Mouse (Mus musculus) stomach, embryonic 16.5 days (tissue): ENCODE results near the gene Ap3d1. TPM values are rescaled to one million over a fixed set of nuclear protein-coding genes. Genes with fewer than 3 reads are reported as not detected.
A peak's percentile ranks its signal among the peaks of the same experiment; 100 is the strongest.

Source experiments
- ATAC-seq: fragments of 200-750 bp; cut with Nextera tagmentation; 2 replicates; pipeline ENCODE4 v1.8.0; 2017; ENCODE audit warnings: moderate number of reproducible peaks, moderate TSS enrichment; ENCODE audit not compliant: insufficient read depth, low FRiP score
- H3K27ac ChIP-seq: fragments of 300-500 bp; sonication (generic); 2 replicates; pipeline ENCODE4 v1.5.1; 2014; ENCODE audit warnings: low read length
- H3K27me3 ChIP-seq: fragments of 300-500 bp; sonication (generic); 2 replicates; pipeline ENCODE4 v1.6.1; 2014; ENCODE audit warnings: low read length, control low read depth, mixed read lengths; ENCODE audit not compliant: control insufficient read depth, insufficient read depth
- H3K36me3 ChIP-seq: fragments of 300-500 bp; sonication (generic); 2 replicates; pipeline ENCODE4 v1.6.1; 2014; ENCODE audit warnings: low read length; ENCODE audit not compliant: control insufficient read depth, insufficient read depth
- H3K4me1 ChIP-seq: fragments of 300-500 bp; sonication (generic); 2 replicates; pipeline ENCODE4 v1.6.1; 2014; ENCODE audit warnings: low read length, control low read depth, mixed read lengths; ENCODE audit not compliant: control insufficient read depth, insufficient read depth
- H3K4me2 ChIP-seq: fragments of 300-500 bp; sonication (generic); 2 replicates; pipeline ENCODE4 v1.6.1; 2014; ENCODE audit warnings: low read depth, low read length, mixed read lengths
- H3K4me3 ChIP-seq: fragments of 300-500 bp; sonication (generic); replicated peaks from 2 replicates; pipeline ENCODE4 v1.5.1; 2014; ENCODE audit warnings: mild to moderate bottlenecking, low read length
- H3K9ac ChIP-seq: fragments of 300-500 bp; sonication (generic); 2 replicates; pipeline ENCODE4 v1.6.1; 2014; ENCODE audit warnings: low read length
- H3K9me3 ChIP-seq: fragments of 300-500 bp; sonication (generic); replicated peaks from 2 replicates; pipeline ENCODE4 v1.6.1; 2016; ENCODE audit warnings: low read length, control low read depth; ENCODE audit not compliant: control insufficient read depth
- whole genome bisulfite sequencing: fragments of 180-500 bp; shearing (Covaris S2); extraction: QIAGEN DNeasy Blood & Tissue Kit; methylation state at CpG from one replicate; pipeline ENCODE4 v1.1.7; 2014; 5-methylcytosine and 5-hydroxymethylcytosine counted together
- polyA plus RNA-seq: library from polyadenylated mRNA; unstranded; fragments of >200 nt; fragmentation: Nextera tagmentation; extraction: Ambion mirVana; gene quantifications from 2 replicates; pipeline ENCODE4 v1.2.1, GENCODE M21; 2015

Ap3d1 gene
- polyA plus RNA-seq, 1 experiment from 2014 or later, result 66.3 TPM

DNA sequence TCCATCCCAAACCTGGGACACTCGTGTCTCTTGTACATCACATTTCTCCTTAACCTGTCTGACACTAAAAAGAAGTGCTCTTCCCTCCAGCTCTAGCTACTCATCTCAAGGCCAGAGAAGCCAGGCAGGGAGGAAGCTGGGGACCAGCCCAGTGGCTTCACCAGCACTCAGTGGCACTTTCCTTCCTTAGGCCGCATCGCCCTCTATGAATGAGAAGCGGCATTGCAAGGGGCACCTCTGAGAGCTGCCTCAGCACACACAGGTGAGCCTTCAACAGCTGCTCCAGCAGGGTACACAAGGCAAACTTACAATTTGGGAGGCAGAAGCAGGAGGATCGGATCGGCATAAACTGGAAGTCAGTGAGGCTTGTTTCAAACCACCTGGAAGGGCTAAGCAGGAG lies 57.9 kb downstream of the Ap3d1 start:
- H3K9me3 ChIP-seq, result no peaks in the 10 kb centered on the region
- H3K9ac ChIP-seq, result no peak overlapping the region
- no peak overlapping the region for H3K4me3 ChIP-seq
- 56% methylated on average over 6 of the region's 6 CpGs for WGBS
- peaks cover 9% of the 10 kb centered on the region for H3K4me1 ChIP-seq
- no peaks in the 10 kb centered on the region for H3K27me3 ChIP-seq
- 0 out of 2 replicates have a peak, but pooled peaks have one; percentile 34 for ATAC-seq
- no peak overlapping the region for H3K4me2 ChIP-seq
- no peak overlapping the region for H3K27ac ChIP-seq
- peaks cover 20% of the 10 kb centered on the region; the same call in 1 of the 2 replicates for H3K36me3 ChIP-seq

GRCm38 (mm10) chr10:80683647-80684046 lies 58.4 kb downstream of the Ap3d1 start:
- Histone ChIP-seq H3K27ac (no peak overlapping the region), H3K4me3 (no peak overlapping the region), H3K27me3 (no peaks in the 10 kb centered on the region), H3K4me2 (no peak overlapping the region), H3K9ac (no peak overlapping the region), H3K9me3 (no peaks in the 10 kb centered on the region), H3K36me3 (peaks cover 18% of the 10 kb centered on the region; the same call in 1 of the 2 replicates), H3K4me1 (peaks cover 14% of the 10 kb centered on the region)
- WGBS, result 88% methylated on average over 1 of the region's 1 CpGs
- no peak for ATAC-seq

GRCm38 (mm10) chr10:80682003-80682402 lies 60.1 kb downstream of the Ap3d1 start:
- Histone ChIP-seq H3K36me3 (peaks cover 17% of the 10 kb centered on the region; the same call in 1 of the 2 replicates), H3K27ac (no peak overlapping the region)
- 92% methylated on average over 6 of the region's 6 CpGs for WGBS

GRCm38 (mm10) chr10:80680260-80680696 lies 61.8 kb downstream of the Ap3d1 start:
- Histone ChIP-seq H3K4me3 (no peak overlapping the region), H3K9me3 (no peaks in the 10 kb centered on the region), H3K9ac (no peak overlapping the region), H3K27me3 (no peaks in the 10 kb centered on the region), H3K4me1 (peaks cover 32% of the 10 kb centered on the region), H3K36me3 (peaks cover 5% of the 10 kb centered on the region; the same call in 1 of the 2 replicates), H3K4me2 (no peak overlapping the region), H3K27ac (peak overlapping the region; percentile 100)
- ATAC-seq, result no peak
- WGBS, result 84% methylated on average over 2 of the region's 2 CpGs

More at GRCm38 (mm10) chr10:80682003-80682402, 60.1 kb downstream of the Ap3d1 start:
- no peak for ATAC-seq
- Histone ChIP-seq H3K4me1 (peaks cover 31% of the 10 kb centered on the region), H3K9me3 (no peaks in the 10 kb centered on the region), H3K4me2 (no peak overlapping the region), H3K27me3 (no peaks in the 10 kb centered on the region), H3K4me3 (no peak overlapping the region), H3K9ac (no peak overlapping the region)

- no peak for ATAC-seq
- Histone ChIP-seq H3K4me1 (peaks cover 33% of the 10 kb centered on the region), H3K4me2 (no peak overlapping the region), H3K9me3 (no peaks in the 10 kb centered on the region), H3K36me3 (no peaks in the 10 kb centered on the region), H3K27me3 (no peaks in the 10 kb centered on the region), H3K27ac (peak overlapping the region; percentile 100), H3K9ac (peak overlapping the region; percentile 1; the same call in 1 of the 2 replicates), H3K4me3 (no peak overlapping the region)
- WGBS, result 63% methylated on average over 9 of the region's 9 CpGs
Measured at GRCm38 (mm10) chr10:80679556-80680259, 62.4 kb downstream of the Ap3d1 start.

GRCm38 (mm10) chr10:80678601-80679377 lies 63.3 kb downstream of the Ap3d1 start:
- peak overlapping the region; percentile 62; the same call in 1 of the 2 replicates for H3K9ac ChIP-seq
- H3K4me3 ChIP-seq, result no peak overlapping the region
- no peaks in the 10 kb centered on the region for H3K27me3 ChIP-seq
- no peaks in the 10 kb centered on the region for H3K9me3 ChIP-seq
- H3K36me3 ChIP-seq, result no peaks in the 10 kb centered on the region
- H3K4me1 ChIP-seq, result peaks cover 42% of the 10 kb centered on the region
- H3K4me2 ChIP-seq, result peak overlapping the region; percentile 90; the same call in 1 of the 2 replicates
- 55% methylated on average over 7 of the region's 10 CpGs for WGBS
- H3K27ac ChIP-seq, result peak overlapping the region; percentile 100
- no peak for ATAC-seq

- H3K36me3 ChIP-seq, result no peaks in the 10 kb centered on the region
- no peaks in the 10 kb centered on the region for H3K27me3 ChIP-seq
- peak within 1 kb of the TSS; percentile 90 for H3K4me2 ChIP-seq
- peaks cover 50% of the 10 kb centered on the region for H3K4me1 ChIP-seq
- ATAC-seq, result peak; percentile 66
- H3K9me3 ChIP-seq, result no peaks in the 10 kb centered on the region
- peak within 1 kb of the TSS; percentile 100 for H3K27ac ChIP-seq
- WGBS, result 6% methylated on average over 8 of the region's 8 CpGs
- peak within 1 kb of the TSS; percentile 77 for H3K9ac ChIP-seq
- peak within 1 kb of the TSS; percentile 98 for H3K4me3 ChIP-seq
Measured at GRCm38 (mm10) chr10:80677942-80678436, 64.1 kb downstream of the Ap3d1 start, which contains the start of gene Mknk2. Gene Mknk2, minus strand, starts transcription at chr10:80678112.

DNA sequence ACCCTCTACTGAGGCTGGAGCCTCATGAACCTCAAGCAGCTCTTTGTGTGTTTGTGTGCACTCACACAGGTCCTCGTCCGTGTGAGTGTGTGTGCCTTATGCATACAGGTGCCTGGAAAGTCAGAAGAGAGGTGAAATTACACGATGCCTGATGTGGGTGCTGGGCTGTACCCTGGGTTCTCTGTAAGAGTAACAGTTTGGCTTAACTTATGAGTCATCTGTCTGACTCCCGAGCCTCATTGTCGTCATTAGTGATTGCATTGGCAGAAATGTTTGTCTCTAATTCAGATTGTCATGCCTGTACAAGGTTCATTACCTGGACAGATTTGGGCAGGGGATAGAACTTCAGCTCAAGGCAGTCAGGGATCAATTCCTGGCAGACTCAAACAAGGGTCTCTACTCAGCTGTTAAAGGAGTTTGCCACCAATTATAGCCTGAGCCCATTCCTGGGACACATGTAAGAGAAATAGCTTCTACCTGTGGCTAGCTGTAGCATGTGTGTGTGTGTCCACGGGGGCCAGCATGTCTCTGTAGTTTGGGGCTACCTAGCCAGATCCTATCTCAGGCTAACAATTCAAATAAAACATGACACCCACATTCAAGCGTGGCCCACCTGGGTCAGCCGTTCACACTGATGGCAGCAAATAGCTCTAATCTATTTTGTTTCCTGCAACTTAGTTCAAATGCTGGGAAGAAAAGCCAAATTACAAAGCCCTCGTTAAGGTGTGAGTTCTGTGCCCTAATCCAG lies 64.8 kb downstream of the Ap3d1 start:
- no peak for ATAC-seq
- peak overlapping the region; percentile 100 for H3K27ac ChIP-seq
- H3K27me3 ChIP-seq, result no peaks in the 10 kb centered on the region
- H3K36me3 ChIP-seq, result no peaks in the 10 kb centered on the region
- H3K4me2 ChIP-seq, result peak overlapping the region; percentile 90
- H3K9ac ChIP-seq, result peak overlapping the region; percentile 77
- peaks cover 57% of the 10 kb centered on the region for H3K4me1 ChIP-seq
- no peaks in the 10 kb centered on the region for H3K9me3 ChIP-seq
- WGBS, result 22% methylated on average over 9 of the region's 9 CpGs
- peak overlapping the region; percentile 98 for H3K4me3 ChIP-seq
